Mouse (Mus musculus): Measurements from ENCODE around the gene Gm4952. TPM values are rescaled to one million over a fixed set of nuclear protein-coding genes. Genes with fewer than 3 reads are reported as not detected.

The Gm4952 gene
- polyA plus RNA-seq, 1 experiment, result not detected

GRCm38 (mm10) chr19:12596290-12597072 is 3.3 kb upstream of the Gm4952 start:
- no peak for DNase-seq
- 18% methylated on average over 23 of the region's 23 CpGs for WGBS
- H3K4me1 ChIP-seq (ENCODE audit: control insufficient read depth, insufficient read depth, low read length), result peaks cover 6% of the 10 kb centered on the region; the same call in 1 of the 2 replicates
- TF ChIP-seq CTCF (IDR thresholded peaks at IDR 0.05; ENCODE audit: insufficient read depth, low read length) (no peak), POLR2A (IDR thresholded peaks at IDR 0.05; ENCODE audit: borderline replicate concordance, extremely low read depth, low read depth, low read length) (no peak)
- H3K4me3 ChIP-seq (replicated peaks; ENCODE audit: extremely low read depth, low read depth, low read length), result peak overlapping the region; percentile 59

- TF ChIP-seq POLR2A (IDR thresholded peaks at IDR 0.05; ENCODE audit: borderline replicate concordance, extremely low read depth, low read depth, low read length) (no peak), CTCF (IDR thresholded peaks at IDR 0.05; ENCODE audit: insufficient read depth, low read length) (no peak)
- Histone ChIP-seq H3K4me1 (ENCODE audit: control insufficient read depth, insufficient read depth, low read length) (peaks cover 6% of the 10 kb centered on the region; the same call in 1 of the 2 replicates), H3K4me3 (replicated peaks; ENCODE audit: extremely low read depth, low read depth, low read length) (no peak overlapping the region)
- 41% methylated on average over 3 of the region's 3 CpGs for WGBS
- no peak for DNase-seq
Measured at GRCm38 (mm10) chr19:12597073-12597405, 2.7 kb upstream of the Gm4952 start.

- TF ChIP-seq POLR2A (IDR thresholded peaks at IDR 0.05; ENCODE audit: borderline replicate concordance, extremely low read depth, low read depth, low read length), result no peak
- no peak for TF ChIP-seq CTCF (IDR thresholded peaks at IDR 0.05; ENCODE audit: insufficient read depth, low read length)
- Histone ChIP-seq H3K4me3 (replicated peaks; ENCODE audit: extremely low read depth, low read depth, low read length) (no peak overlapping the region), H3K4me1 (ENCODE audit: control insufficient read depth, insufficient read depth, low read length) (peaks cover 6% of the 10 kb centered on the region; the same call in 1 of the 2 replicates)
- 46% methylated on average over 3 of the region's 3 CpGs for WGBS
- no peak for DNase-seq
Measured at GRCm38 (mm10) chr19:12598674-12599073, 1.1 kb upstream of the Gm4952 start.

GRCm38 (mm10) chr19:12600684-12601480 is 1.1 kb downstream of the Gm4952 start:
- TF ChIP-seq CTCF (IDR thresholded peaks at IDR 0.05; ENCODE audit: insufficient read depth, low read length) (no peak), POLR2A (IDR thresholded peaks at IDR 0.05; ENCODE audit: borderline replicate concordance, extremely low read depth, low read depth, low read length) (no peak)
- no peak overlapping the region for H3K4me3 ChIP-seq (replicated peaks; ENCODE audit: extremely low read depth, low read depth, low read length)
- peaks cover 4% of the 10 kb centered on the region; the same call in 1 of the 2 replicates for H3K4me1 ChIP-seq (ENCODE audit: control insufficient read depth, insufficient read depth, low read length)
- DNase-seq, result no peak
- 16% methylated on average over 2 of the region's 2 CpGs for WGBS

GRCm38 (mm10) chr19:12608336-12608735 is 8.6 kb downstream of the Gm4952 start:
- Histone ChIP-seq H3K4me3 (replicated peaks; ENCODE audit: extremely low read depth, low read depth, low read length) (no peak overlapping the region), H3K4me1 (ENCODE audit: control insufficient read depth, insufficient read depth, low read length) (no peaks in the 10 kb centered on the region)
- DNase-seq, result no peak
- no peak for TF ChIP-seq POLR2A (IDR thresholded peaks at IDR 0.05; ENCODE audit: borderline replicate concordance, extremely low read depth, low read depth, low read length)
- TF ChIP-seq CTCF (IDR thresholded peaks at IDR 0.05; ENCODE audit: insufficient read depth, low read length), result no peak

- Histone ChIP-seq H3K4me3 (replicated peaks; ENCODE audit: extremely low read depth, low read depth, low read length) (no peak overlapping the region), H3K4me1 (ENCODE audit: control insufficient read depth, insufficient read depth, low read length) (no peaks in the 10 kb centered on the region)
- TF ChIP-seq CTCF (IDR thresholded peaks at IDR 0.05; ENCODE audit: insufficient read depth, low read length) (no peak), POLR2A (IDR thresholded peaks at IDR 0.05; ENCODE audit: borderline replicate concordance, extremely low read depth, low read depth, low read length) (no peak)
- 76% methylated on average over 1 of the region's 1 CpGs for WGBS
- DNase-seq, result no peak
Measured at GRCm38 (mm10) chr19:12613646-12614045, 13.9 kb downstream of the Gm4952 start.

- Histone ChIP-seq H3K4me1 (ENCODE audit: control insufficient read depth, insufficient read depth, low read length) (no peaks in the 10 kb centered on the region), H3K4me3 (replicated peaks; ENCODE audit: extremely low read depth, low read depth, low read length) (no peak within 1 kb of the TSS)
- 56% methylated on average over 4 of the region's 4 CpGs for WGBS
- no peak for DNase-seq
- no peak for TF ChIP-seq POLR2A (IDR thresholded peaks at IDR 0.05; ENCODE audit: borderline replicate concordance, extremely low read depth, low read depth, low read length)
- no peak for TF ChIP-seq CTCF (IDR thresholded peaks at IDR 0.05; ENCODE audit: insufficient read depth, low read length)
Measured at GRCm38 (mm10) chr19:12633176-12633575, 33.4 kb downstream of the Gm4952 start, which contains the start of gene Glyat. TSS of gene Glyat (plus strand) at chr19:12633308.

- Histone ChIP-seq H3K4me3 (replicated peaks; ENCODE audit: extremely low read depth, low read depth, low read length) (no peak overlapping the region), H3K4me1 (ENCODE audit: control insufficient read depth, insufficient read depth, low read length) (no peaks in the 10 kb centered on the region)
- DNase-seq, result no peak
- TF ChIP-seq CTCF (IDR thresholded peaks at IDR 0.05; ENCODE audit: insufficient read depth, low read length) (no peak), POLR2A (IDR thresholded peaks at IDR 0.05; ENCODE audit: borderline replicate concordance, extremely low read depth, low read depth, low read length) (no peak)
- 82% methylated on average over 3 of the region's 3 CpGs for WGBS
Measured at GRCm38 (mm10) chr19:12634259-12634658, 34.5 kb downstream of the Gm4952 start.

GRCm38 (mm10) chr19:12634963-12635362 is 35.2 kb downstream of the Gm4952 start:
- no peak for TF ChIP-seq POLR2A (IDR thresholded peaks at IDR 0.05; ENCODE audit: borderline replicate concordance, extremely low read depth, low read depth, low read length)
- no peak for TF ChIP-seq CTCF (IDR thresholded peaks at IDR 0.05; ENCODE audit: insufficient read depth, low read length)
- H3K4me3 ChIP-seq (replicated peaks; ENCODE audit: extremely low read depth, low read depth, low read length), result no peak overlapping the region
- 85% methylated on average over 4 of the region's 4 CpGs for WGBS
- no peak for DNase-seq
- H3K4me1 ChIP-seq (ENCODE audit: control insufficient read depth, insufficient read depth, low read length), result no peaks in the 10 kb centered on the region

Measured in lung, adult 2 months (tissue).